Mouse (Mus musculus) bone marrow, adult 2 months (tissue): ENCODE measurements around the gene Bckdha.

Source experiments
- CTCF ChIP-seq: fragments of 200-500 bp; IDR thresholded peaks from 2 replicates; pipeline ENCODE4 v1.5.1; 2011; ENCODE audit warnings: low read length, control low read depth; ENCODE audit not compliant: control insufficient read depth, insufficient read depth
- POLR2A ChIP-seq: fragments of 200-500 bp; IDR thresholded peaks from 2 replicates; pipeline ENCODE4 v1.6.1; 2011; ENCODE audit warnings: low read depth, mild to moderate bottlenecking, control low read depth, low read length, borderline replicate concordance; ENCODE audit not compliant: control insufficient read depth

DNA sequence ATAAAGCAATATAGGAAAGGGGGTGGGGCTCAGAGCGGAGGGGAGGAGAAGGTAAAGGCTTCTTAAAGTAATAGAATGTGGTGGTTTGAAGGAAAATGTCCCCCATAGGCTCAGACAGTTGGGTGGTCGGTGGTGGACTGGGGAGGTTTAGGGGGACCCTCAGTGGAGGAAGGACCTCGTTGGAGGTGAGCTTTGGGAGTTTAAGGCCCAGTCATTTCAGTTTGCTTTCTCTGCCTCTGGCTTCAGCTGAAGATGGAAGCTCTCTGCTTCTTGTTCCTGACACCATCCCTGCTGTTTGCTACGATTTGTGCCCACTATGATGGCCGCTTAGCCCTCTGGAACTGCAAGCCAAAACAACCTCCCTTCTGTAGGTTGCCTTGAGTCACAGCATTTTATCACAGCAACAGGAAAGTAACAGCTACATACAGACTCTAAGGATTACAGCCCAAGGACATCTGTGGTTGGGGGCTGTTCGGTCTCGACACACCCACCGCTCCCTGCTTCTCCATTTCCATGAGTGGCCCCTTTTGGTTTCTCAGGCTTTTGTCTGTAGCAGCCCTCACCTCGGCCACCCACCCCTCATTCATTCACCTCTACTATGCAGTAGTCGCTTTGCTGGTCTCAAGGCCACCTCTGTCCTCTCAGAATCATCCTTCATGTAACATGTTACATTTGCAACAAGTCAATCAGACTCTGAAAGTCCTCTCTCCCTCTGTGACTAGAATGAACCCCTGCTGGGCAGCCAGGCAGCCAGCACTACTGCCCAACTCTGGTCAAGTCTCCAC is 41.2 kb downstream of the Bckdha start:
- TF ChIP-seq CTCF (no peak), POLR2A (no peak)
